Mouse (Mus musculus): ENCODE results near the gene Ablim2.

Ablim2 gene

GRCm38 (mm10) chr5:35888959-35889358 lies 131.3 kb downstream of the Ablim2 start:
- no peak for DNase-seq (ENCODE audit: low spot score)

- DNase-seq (ENCODE audit: low spot score): no peak
These were observed 132.0 kb downstream of the Ablim2 start for GRCm38 (mm10) chr5:35889641-35890040.

GRCm38 (mm10) chr5:35890985-35891730 lies 133.5 kb downstream of the Ablim2 start:
- no peak for DNase-seq (ENCODE audit: low spot score)

GRCm38 (mm10) chr5:35892363-35892762 lies 134.7 kb downstream of the Ablim2 start:
- DNase-seq (ENCODE audit: low spot score): no peak

GRCm38 (mm10) chr5:35893093-35893804 lies 135.6 kb downstream of the Ablim2 start, which contains the start of gene Afap1:
TSS of gene Afap1 (plus strand) at chr5:35893319.
- DNase-seq (ENCODE audit: low spot score): peak; percentile 98

- peak; percentile 44 for DNase-seq (ENCODE audit: low spot score)
These were observed 136.2 kb downstream of the Ablim2 start for GRCm38 (mm10) chr5:35893805-35894260.

GRCm38 (mm10) chr5:35894295-35895047 lies 136.8 kb downstream of the Ablim2 start:
- no peak for DNase-seq (ENCODE audit: low spot score)

GRCm38 (mm10) chr5:35895926-35896325 lies 138.2 kb downstream of the Ablim2 start:
- no peak for DNase-seq (ENCODE audit: low spot score)

- DNase-seq (ENCODE audit: low spot score): no peak
These were observed 138.9 kb downstream of the Ablim2 start for GRCm38 (mm10) chr5:35896556-35896955.

- no peak for DNase-seq (ENCODE audit: low spot score)
These were observed 139.5 kb downstream of the Ablim2 start for GRCm38 (mm10) chr5:35897147-35897546.

GRCm38 (mm10) chr5:35898114-35898513 lies 140.4 kb downstream of the Ablim2 start:
- no peak for DNase-seq (ENCODE audit: low spot score)

- DNase-seq (ENCODE audit: low spot score): no peak
These were observed 141.3 kb downstream of the Ablim2 start for GRCm38 (mm10) chr5:35898994-35899393.

- no peak for DNase-seq (ENCODE audit: low spot score)
These were observed 142.9 kb downstream of the Ablim2 start for GRCm38 (mm10) chr5:35900401-35901225.

- no peak for DNase-seq (ENCODE audit: low spot score)
These were observed 143.6 kb downstream of the Ablim2 start for GRCm38 (mm10) chr5:35901226-35901809.

- no peak for DNase-seq (ENCODE audit: low spot score)
These were observed 145.8 kb downstream of the Ablim2 start for GRCm38 (mm10) chr5:35903456-35903855.

- no peak for DNase-seq (ENCODE audit: low spot score)
These were observed 147.6 kb downstream of the Ablim2 start for GRCm38 (mm10) chr5:35905283-35905682.

- no peak for DNase-seq (ENCODE audit: low spot score)
These were observed 149.4 kb downstream of the Ablim2 start for GRCm38 (mm10) chr5:35907090-35907489.

GRCm38 (mm10) chr5:35907633-35908426 lies 150.2 kb downstream of the Ablim2 start:
- DNase-seq (ENCODE audit: low spot score): no peak

- DNase-seq (ENCODE audit: low spot score): no peak
These were observed 151.2 kb downstream of the Ablim2 start for GRCm38 (mm10) chr5:35908626-35909443.
